Mouse (Mus musculus) heart, adult 2 months (tissue): ENCODE data around the gene Elavl1. TPM values are rescaled to one million over a fixed set of nuclear protein-coding genes. Genes with fewer than 3 reads are reported as not detected.

ENCODE experiments used
- DNase-seq, 2 experiments: peaks; one replicate each; pipeline ENCODE4 v3.0.0; 2021
- H3K27ac ChIP-seq: fragments of 200-600 bp; 2 replicates; pipeline ENCODE4 v1.8.1; 2022
- H3K27me3 ChIP-seq: fragments of 200-500 bp; 2 replicates; pipeline ENCODE4 v1.6.1; 2012; ENCODE audit warnings: mild to moderate bottlenecking, low read length, inconsistent platforms, mixed read lengths; ENCODE audit not compliant: control insufficient read depth, insufficient read depth
- H3K36me3 ChIP-seq: fragments of 200-500 bp; 2 replicates; pipeline ENCODE4 v1.6.1; 2012; ENCODE audit warnings: low read length, inconsistent platforms; ENCODE audit not compliant: control insufficient read depth, insufficient read depth
- H3K4me1 ChIP-seq: fragments of 200-500 bp; 2 replicates; pipeline ENCODE4 v1.6.1; 2011; ENCODE audit warnings: low read length; ENCODE audit not compliant: control insufficient read depth, insufficient read depth
- H3K4me3 ChIP-seq: fragments of 200-600 bp; 2 replicates; pipeline ENCODE4 v1.8.1; 2022
- H3K79me2 ChIP-seq: fragments of 200-500 bp; replicated peaks from 2 replicates; pipeline ENCODE4 v1.6.1; 2012; ENCODE audit warnings: mild to moderate bottlenecking, inconsistent platforms, low read length, moderate library complexity, mixed read lengths; ENCODE audit not compliant: control insufficient read depth, insufficient read depth
- H3K9ac ChIP-seq: fragments of 200-500 bp; 2 replicates; pipeline ENCODE4 v1.6.1; 2012; ENCODE audit warnings: low read depth, mild to moderate bottlenecking, control low read depth, inconsistent platforms, low read length, mixed read lengths
- CTCF ChIP-seq: fragments of 200-600 bp; IDR thresholded peaks from 2 replicates; pipeline ENCODE4 v1.8.1; 2022; ENCODE audit warnings: antibody characterized with exemption, mild to moderate bottlenecking, moderate library complexity
- EP300 ChIP-seq: fragments of 200-500 bp; IDR thresholded peaks from 2 replicates; pipeline ENCODE4 v1.6.1; 2011; ENCODE audit warnings: low read depth, low read length, control low read depth; ENCODE audit not compliant: insufficient read depth
- POLR2A ChIP-seq: fragments of 200-500 bp; IDR thresholded peaks from 2 replicates; pipeline ENCODE4 v1.6.1; 2011; ENCODE audit warnings: mild to moderate bottlenecking, low read depth, low read length, control low read depth; ENCODE audit not compliant: insufficient read depth
- WGBS: fragments of 180-500 bp; shearing (Covaris S2); methylation state at CpG from one replicate; pipeline ENCODE4 v1.1.7; 2018; 5-methylcytosine and 5-hydroxymethylcytosine counted together
- intact Hi-C: fragments of 180-260 bp; cut with DNase I; formaldehyde crosslinking; loops from one replicate; pipeline ENCODE4 v1.15.1; 2025
- polyA plus RNA-seq: library from polyadenylated mRNA; depleted of rRNA; stranded (reverse); fragments of >200 nt; gene quantifications from 2 replicates; pipeline ENCODE4 v1.2.3, GENCODE M21; 2012
- total RNA-seq, 2 experiments: library from RNA; stranded (reverse); gene quantifications; 2 replicates each; pipeline ENCODE4 v1.2.3; 2021

The Elavl1 gene
- total and polyA plus RNA-seq, 3 experiments = 25.9 to 61.1 (median 60.0) TPM

GRCm38 (mm10) chr8:4276111-4276465 lies 49.1 kb downstream of the Elavl1 start:
- no peak for TF ChIP-seq CTCF
- TF ChIP-seq POLR2A = no peak
- no peak for TF ChIP-seq EP300
- Histone ChIP-seq H3K27me3 (no peaks in the 10 kb centered on the region), H3K9ac (peak overlapping the region; percentile 67), H3K4me1 (no peaks in the 10 kb centered on the region; the same call in 1 of the 2 replicates), H3K79me2 (peaks cover 2% of the 10 kb centered on the region), H3K4me3 (peak overlapping the region; percentile 86), H3K36me3 (peaks cover 9% of the 10 kb centered on the region), H3K27ac (peak overlapping the region; percentile 79)
- 19% methylated on average over 9 of the region's 9 CpGs for WGBS
- intact Hi-C loops = no loop called here
- DNase-seq = no peak

- Histone ChIP-seq H3K27me3 (no peaks in the 10 kb centered on the region), H3K27ac (peak within 1 kb of the TSS; percentile 79), H3K36me3 (peaks cover 9% of the 10 kb centered on the region), H3K9ac (peak within 1 kb of the TSS; percentile 86), H3K4me1 (no peaks in the 10 kb centered on the region; the same call in 1 of the 2 replicates), H3K79me2 (peaks cover 2% of the 10 kb centered on the region), H3K4me3 (peak within 1 kb of the TSS; percentile 86)
- intact Hi-C loops = loop anchor here (1.0 to 2.0 kb wide), 3 partner anchors 16 to 49 kb away; partner anchors contain the start of genes Ccl25, Ctxn1, Elavl1 and Gm49320
- under 1% methylated on average over 39 of the region's 39 CpGs for WGBS
- TF ChIP-seq POLR2A (peak; percentile 86), EP300 (peak; percentile 82), CTCF (no peak)
- DNase-seq = peak; percentile 95
Observed at GRCm38 (mm10) chr8:4275275-4276110, 49.7 kb downstream of the Elavl1 start, which contains the start of gene Timm44. TSS of gene Timm44 (minus strand) at chr8:4275913.

- H3K79me2 ChIP-seq = no peaks in the 10 kb centered on the region; the same call in 1 of the 2 replicates
- no peak for TF ChIP-seq POLR2A
- no peak for TF ChIP-seq CTCF
- TF ChIP-seq EP300 = no peak
- no peaks in the 10 kb centered on the region for H3K27me3 ChIP-seq
- 69% methylated on average over 6 of the region's 6 CpGs for WGBS
- no peak overlapping the region for H3K27ac ChIP-seq
- H3K9ac ChIP-seq = no peak overlapping the region
- H3K36me3 ChIP-seq = peaks cover 4% of the 10 kb centered on the region
- DNase-seq = no peak
- H3K4me3 ChIP-seq = no peak overlapping the region
- no peaks in the 10 kb centered on the region for H3K4me1 ChIP-seq
- intact Hi-C loops = no loop called here
Observed at GRCm38 (mm10) chr8:4269609-4270008, 55.6 kb downstream of the Elavl1 start.

- Histone ChIP-seq H3K9ac (no peak overlapping the region), H3K4me3 (no peak overlapping the region), H3K27ac (no peak overlapping the region), H3K79me2 (no peaks in the 10 kb centered on the region), H3K36me3 (no peaks in the 10 kb centered on the region), H3K27me3 (no peaks in the 10 kb centered on the region), H3K4me1 (no peaks in the 10 kb centered on the region)
- intact Hi-C loops = no loop called here
- 80% methylated on average over 15 of the region's 15 CpGs for WGBS
- no peak for DNase-seq
- TF ChIP-seq POLR2A (no peak), CTCF (peak; percentile 58), EP300 (no peak)
Observed at GRCm38 (mm10) chr8:4267627-4268026, 57.6 kb downstream of the Elavl1 start.

GRCm38 (mm10) chr8:4265160-4265914 lies 59.9 kb downstream of the Elavl1 start:
- no peaks in the 10 kb centered on the region for H3K27me3 ChIP-seq
- no peak overlapping the region for H3K4me3 ChIP-seq
- DNase-seq = no peak
- no peak overlapping the region for H3K9ac ChIP-seq
- no peak overlapping the region for H3K27ac ChIP-seq
- H3K4me1 ChIP-seq = no peaks in the 10 kb centered on the region
- TF ChIP-seq EP300 = no peak
- intact Hi-C loops = no loop called here
- WGBS = 87% methylated on average over 15 of the region's 15 CpGs
- no peaks in the 10 kb centered on the region for H3K79me2 ChIP-seq
- no peaks in the 10 kb centered on the region for H3K36me3 ChIP-seq
